Mouse (Mus musculus) hindbrain, embryonic 13.5 days (tissue): ENCODE data around the gene B3gnt2. TPM values are rescaled to one million over a fixed set of nuclear protein-coding genes. Genes with fewer than 3 reads are reported as not detected.

ENCODE experiments used
- ATAC-seq: fragments of 200-750 bp; cut with Nextera tagmentation; 2 replicates; pipeline ENCODE4 v1.8.0; 2017; ENCODE audit warnings: moderate TSS enrichment; ENCODE audit not compliant: low FRiP score
- H3K27ac ChIP-seq: fragments of 300-500 bp; sonication (generic); 2 replicates; pipeline ENCODE4 v1.5.1; 2015; ENCODE audit warnings: inconsistent platforms, mild to moderate bottlenecking, moderate library complexity
- H3K27me3 ChIP-seq: fragments of 300-500 bp; sonication (generic); 2 replicates; pipeline ENCODE4 v1.6.1; 2015; ENCODE audit warnings: mild to moderate bottlenecking, inconsistent platforms
- H3K36me3 ChIP-seq: fragments of 300-500 bp; sonication (generic); 2 replicates; pipeline ENCODE4 v1.6.1; 2015; ENCODE audit warnings: mild to moderate bottlenecking, inconsistent platforms
- H3K4me1 ChIP-seq: fragments of 300-500 bp; sonication (generic); replicated peaks from 2 replicates; pipeline ENCODE4 v1.6.1; 2015; ENCODE audit warnings: inconsistent platforms
- H3K4me2 ChIP-seq: fragments of 300-500 bp; sonication (generic); 2 replicates; pipeline ENCODE4 v1.6.1; 2015; ENCODE audit warnings: inconsistent platforms, mild to moderate bottlenecking, moderate library complexity
- H3K4me3 ChIP-seq: fragments of 300-500 bp; sonication (generic); 2 replicates; pipeline ENCODE4 v1.5.1; 2015; ENCODE audit warnings: mild to moderate bottlenecking, inconsistent platforms
- H3K9ac ChIP-seq: fragments of 300-500 bp; sonication (generic); 2 replicates; pipeline ENCODE4 v1.6.1; 2015; ENCODE audit warnings: mild to moderate bottlenecking, inconsistent platforms
- H3K9me3 ChIP-seq: fragments of 300-500 bp; sonication (generic); 2 replicates; pipeline ENCODE4 v1.6.1; 2016; ENCODE audit warnings: inconsistent platforms
- WGBS: fragments of 180-500 bp; shearing (Covaris S2); methylation state at CpG from one replicate; pipeline ENCODE4 v1.1.7; 2015; 5-methylcytosine and 5-hydroxymethylcytosine counted together
- polyA plus RNA-seq: library from polyadenylated mRNA; unstranded; fragments of >200 nt; fragmentation: Nextera tagmentation; extraction: Ambion mirVana; gene quantifications from 2 replicates; pipeline ENCODE4 v1.2.1, GENCODE M21; 2015

The B3gnt2 gene
- polyA plus RNA-seq, 1 experiment from 2014 or later: 1.5 TPM

DNA sequence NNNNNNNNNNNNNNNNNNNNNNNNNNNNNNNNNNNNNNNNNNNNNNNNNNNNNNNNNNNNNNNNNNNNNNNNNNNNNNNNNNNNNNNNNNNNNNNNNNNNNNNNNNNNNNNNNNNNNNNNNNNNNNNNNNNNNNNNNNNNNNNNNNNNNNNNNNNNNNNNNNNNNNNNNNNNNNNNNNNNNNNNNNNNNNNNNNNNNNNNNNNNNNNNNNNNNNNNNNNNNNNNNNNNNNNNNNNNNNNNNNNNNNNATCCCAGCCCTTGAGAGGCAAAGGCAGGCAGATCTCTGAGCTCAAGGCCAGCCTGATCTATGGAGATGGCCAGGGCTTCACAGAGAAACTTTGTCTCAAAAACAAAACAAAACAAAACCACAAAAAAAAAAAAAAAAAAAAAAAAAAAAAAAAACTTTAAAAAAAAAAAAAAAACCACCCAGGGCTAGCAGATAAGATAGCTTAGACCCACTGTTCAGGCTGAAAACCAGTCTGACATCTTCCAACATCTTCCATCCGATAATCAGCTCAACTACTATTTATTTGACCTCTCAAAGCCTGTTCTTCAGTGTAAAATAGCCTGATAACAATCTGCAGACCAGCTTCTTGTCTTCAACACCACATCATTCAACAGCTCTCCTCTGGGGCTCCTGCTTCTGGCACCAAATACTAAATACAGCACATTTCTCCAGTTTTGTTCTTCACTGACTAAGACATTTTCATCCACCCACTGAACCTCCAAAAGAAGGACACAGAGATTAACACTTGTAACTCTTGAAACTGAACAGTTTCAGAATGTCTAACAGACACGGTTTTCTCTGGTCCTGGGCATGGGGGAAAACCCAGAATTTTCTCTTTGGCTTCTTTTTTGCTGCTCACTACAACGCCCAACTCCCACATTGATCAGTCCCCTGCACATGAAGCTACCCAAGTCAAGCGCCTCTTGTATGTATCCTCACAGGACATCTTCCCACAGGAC, 15.7 kb downstream of the B3gnt2 start:
- H3K4me1 ChIP-seq: peaks cover 11% of the 10 kb centered on the region; the same call in 1 of the 2 replicates
- H3K27ac ChIP-seq: no peak overlapping the region
- no peaks in the 10 kb centered on the region for H3K27me3 ChIP-seq
- H3K4me2 ChIP-seq: no peak overlapping the region
- H3K9me3 ChIP-seq: no peaks in the 10 kb centered on the region
- no peak overlapping the region for H3K4me3 ChIP-seq
- no peak for ATAC-seq
- H3K9ac ChIP-seq: no peak overlapping the region
- no peaks in the 10 kb centered on the region for H3K36me3 ChIP-seq
- WGBS: 88% methylated on average over 4 of the region's 4 CpGs

DNA sequence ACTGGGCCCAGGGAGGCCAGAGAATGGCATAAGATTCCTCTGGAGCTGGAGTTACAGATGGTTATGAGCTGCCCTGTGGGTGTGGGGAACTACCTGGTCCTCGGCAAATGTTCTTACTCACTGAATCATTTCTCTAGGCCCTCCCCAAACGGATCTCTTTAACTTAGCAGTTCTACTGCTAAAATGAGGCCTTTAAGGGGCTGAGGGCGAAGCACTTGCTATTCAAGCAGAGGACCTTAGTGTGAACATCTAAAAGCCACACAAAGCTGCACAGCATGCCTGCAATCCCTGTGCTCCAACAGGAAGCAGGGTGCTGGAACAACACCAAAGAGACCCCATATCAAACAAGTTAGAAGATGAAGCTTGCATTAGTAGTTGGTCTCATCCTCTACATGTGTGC, 21.3 kb downstream of the B3gnt2 start:
- no peak overlapping the region for H3K27ac ChIP-seq
- ATAC-seq: no peak
- no peak overlapping the region for H3K4me2 ChIP-seq
- H3K9me3 ChIP-seq: no peaks in the 10 kb centered on the region
- no peak overlapping the region for H3K9ac ChIP-seq
- no peaks in the 10 kb centered on the region for H3K4me1 ChIP-seq
- no peak overlapping the region for H3K4me3 ChIP-seq
- H3K27me3 ChIP-seq: no peaks in the 10 kb centered on the region
- 67% methylated on average over 3 of the region's 3 CpGs for WGBS
- no peaks in the 10 kb centered on the region for H3K36me3 ChIP-seq

GRCm38 (mm10) chr11:22838361-22838760, 22.4 kb downstream of the B3gnt2 start:
- H3K9ac ChIP-seq: no peak overlapping the region
- no peaks in the 10 kb centered on the region for H3K9me3 ChIP-seq
- WGBS: 54% methylated on average over 1 of the region's 1 CpGs
- no peaks in the 10 kb centered on the region for H3K27me3 ChIP-seq
- H3K4me3 ChIP-seq: no peak overlapping the region
- H3K4me1 ChIP-seq: no peaks in the 10 kb centered on the region
- no peaks in the 10 kb centered on the region for H3K36me3 ChIP-seq
- no peak for ATAC-seq
- H3K4me2 ChIP-seq: no peak overlapping the region
- H3K27ac ChIP-seq: no peak overlapping the region

- Histone ChIP-seq H3K9me3 (no peaks in the 10 kb centered on the region), H3K27me3 (no peaks in the 10 kb centered on the region), H3K27ac (no peak overlapping the region), H3K4me3 (no peak overlapping the region), H3K9ac (no peak overlapping the region), H3K4me2 (no peak overlapping the region), H3K36me3 (no peaks in the 10 kb centered on the region), H3K4me1 (no peaks in the 10 kb centered on the region)
- 96% methylated on average over 10 of the region's 10 CpGs for WGBS
- no peak for ATAC-seq
Measured at GRCm38 (mm10) chr11:22836269-22836668, 24.5 kb downstream of the B3gnt2 start.

GRCm38 (mm10) chr11:22832600-22832999, 28.2 kb downstream of the B3gnt2 start:
- no peaks in the 10 kb centered on the region for H3K9me3 ChIP-seq
- no peak for ATAC-seq
- no peak overlapping the region for H3K9ac ChIP-seq
- no peaks in the 10 kb centered on the region for H3K36me3 ChIP-seq
- no peaks in the 10 kb centered on the region for H3K4me1 ChIP-seq
- 84% methylated on average over 4 of the region's 4 CpGs for WGBS
- no peak overlapping the region for H3K4me2 ChIP-seq
- H3K27me3 ChIP-seq: no peaks in the 10 kb centered on the region
- H3K4me3 ChIP-seq: no peak overlapping the region
- H3K27ac ChIP-seq: no peak overlapping the region

- no peak for ATAC-seq
- WGBS: 87% methylated on average over 11 of the region's 11 CpGs
- H3K27ac ChIP-seq: no peak overlapping the region
Measured at GRCm38 (mm10) chr11:22831916-22832315, 28.8 kb downstream of the B3gnt2 start.

GRCm38 (mm10) chr11:22830684-22831083, 30.1 kb downstream of the B3gnt2 start:
- no peaks in the 10 kb centered on the region for H3K9me3 ChIP-seq
- ATAC-seq: no peak
- H3K27me3 ChIP-seq: no peaks in the 10 kb centered on the region
- WGBS: 70% methylated on average over 6 of the region's 6 CpGs
- no peaks in the 10 kb centered on the region for H3K4me1 ChIP-seq
- no peak overlapping the region for H3K27ac ChIP-seq
- H3K9ac ChIP-seq: no peak overlapping the region
- no peak overlapping the region for H3K4me2 ChIP-seq
- H3K4me3 ChIP-seq: no peak overlapping the region
- H3K36me3 ChIP-seq: no peaks in the 10 kb centered on the region

More at GRCm38 (mm10) chr11:22831916-22832315, 28.8 kb downstream of the B3gnt2 start:
- Histone ChIP-seq H3K36me3 (no peaks in the 10 kb centered on the region), H3K9ac (no peak overlapping the region), H3K27me3 (no peaks in the 10 kb centered on the region), H3K4me3 (no peak overlapping the region), H3K4me1 (no peaks in the 10 kb centered on the region), H3K4me2 (no peak overlapping the region), H3K9me3 (no peaks in the 10 kb centered on the region)

GRCm38 (mm10) chr11:22830179-22830611, 30.6 kb downstream of the B3gnt2 start:
- Histone ChIP-seq H3K4me3 (no peak overlapping the region), H3K36me3 (no peaks in the 10 kb centered on the region), H3K9ac (no peak overlapping the region), H3K27ac (no peak overlapping the region), H3K4me1 (no peaks in the 10 kb centered on the region), H3K9me3 (no peaks in the 10 kb centered on the region), H3K4me2 (no peak overlapping the region), H3K27me3 (no peaks in the 10 kb centered on the region)
- no peak for ATAC-seq
- WGBS: 46% methylated on average over 5 of the region's 5 CpGs

DNA sequence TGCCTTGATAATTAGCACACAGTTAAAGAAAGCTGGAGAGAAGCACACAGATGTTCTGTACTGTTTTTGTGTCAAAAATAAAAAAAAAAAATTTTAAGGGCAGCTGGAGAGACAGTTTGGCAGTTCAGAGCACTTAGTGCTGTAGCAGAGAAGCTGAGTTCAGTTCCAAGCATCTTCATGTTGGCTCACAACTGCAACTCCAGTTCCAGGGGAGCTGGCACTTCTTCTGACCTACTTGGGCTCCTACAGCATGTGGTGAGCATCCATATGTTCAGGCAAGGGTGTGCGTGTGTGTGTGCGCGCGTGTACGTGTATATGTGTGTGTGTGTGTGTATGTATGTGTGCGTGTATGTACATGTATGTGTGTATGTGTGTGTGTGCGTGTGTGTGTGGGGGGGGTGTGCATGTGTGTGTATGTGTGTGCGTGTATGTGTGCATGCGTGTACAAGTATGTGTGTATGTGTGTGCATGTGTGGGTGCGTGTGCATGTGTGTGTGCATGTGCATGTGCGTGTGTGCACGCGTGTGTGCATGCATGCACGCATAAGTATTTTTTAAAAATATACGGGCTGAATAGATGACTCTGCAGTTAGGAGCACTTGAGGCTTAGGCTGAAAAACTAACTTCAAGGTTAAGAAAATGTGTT, 31.7 kb downstream of the B3gnt2 start:
- no peak overlapping the region for H3K27ac ChIP-seq
- ATAC-seq: no peak
- 98% methylated on average over 15 of the region's 15 CpGs for WGBS
- H3K27me3 ChIP-seq: no peaks in the 10 kb centered on the region
- no peak overlapping the region for H3K9ac ChIP-seq
- H3K9me3 ChIP-seq: no peaks in the 10 kb centered on the region
- H3K36me3 ChIP-seq: no peaks in the 10 kb centered on the region
- H3K4me3 ChIP-seq: no peak overlapping the region
- H3K4me1 ChIP-seq: no peaks in the 10 kb centered on the region
- no peak overlapping the region for H3K4me2 ChIP-seq

DNA sequence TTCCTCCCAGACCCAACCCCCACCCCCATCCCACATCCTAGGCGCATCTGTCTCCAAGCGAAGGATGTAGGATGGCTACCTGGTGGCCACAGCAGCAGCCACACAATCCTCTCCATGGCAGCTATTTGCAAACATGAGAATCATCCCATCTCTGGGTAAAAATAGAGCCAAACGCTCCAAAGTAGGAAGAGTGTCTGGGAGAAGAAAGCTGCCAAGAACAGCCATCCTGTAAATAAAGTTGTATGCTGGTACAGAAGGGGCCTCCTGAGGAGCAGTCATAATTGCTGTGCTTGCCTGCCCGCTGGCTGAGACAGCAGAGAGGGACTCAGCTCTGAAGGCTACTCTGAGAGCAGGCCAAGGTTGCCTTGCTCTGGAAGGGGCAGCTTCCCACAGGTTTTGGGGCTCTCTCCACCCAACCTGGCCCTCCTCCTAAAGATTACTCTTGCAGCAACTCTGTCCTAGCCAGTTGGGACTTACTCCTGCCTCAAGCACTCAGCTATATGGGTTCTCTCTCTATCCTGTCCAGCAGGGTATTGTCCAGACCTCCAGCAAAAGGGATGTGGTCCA, 33.2 kb downstream of the B3gnt2 start:
- Histone ChIP-seq H3K36me3 (no peaks in the 10 kb centered on the region), H3K27me3 (no peaks in the 10 kb centered on the region), H3K4me1 (no peaks in the 10 kb centered on the region), H3K4me3 (no peak overlapping the region), H3K9ac (no peak overlapping the region), H3K27ac (no peak overlapping the region), H3K4me2 (no peak overlapping the region), H3K9me3 (no peaks in the 10 kb centered on the region)
- ATAC-seq: no peak
- 83% methylated on average over 4 of the region's 4 CpGs for WGBS

DNA sequence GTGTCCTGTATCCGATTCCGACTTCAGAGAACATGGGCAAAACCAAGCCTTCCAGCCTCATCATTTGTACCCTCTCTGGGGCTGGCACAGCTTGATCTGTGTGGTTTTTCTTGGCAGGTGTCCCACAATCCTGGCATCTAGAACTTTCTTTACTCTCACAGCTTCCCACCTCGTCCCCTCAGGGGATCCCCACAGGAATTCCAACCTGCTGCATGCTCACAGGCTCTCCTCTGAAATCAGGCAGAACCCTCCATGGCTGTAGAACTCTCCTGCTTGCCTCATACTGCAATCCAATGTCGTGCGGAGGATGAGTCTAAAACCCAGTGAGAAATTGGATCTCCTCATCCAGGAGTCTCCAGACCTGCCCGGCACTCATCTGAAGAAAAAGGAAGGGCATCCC, 34.1 kb downstream of the B3gnt2 start:
- H3K36me3 ChIP-seq: no peaks in the 10 kb centered on the region
- no peak overlapping the region for H3K4me2 ChIP-seq
- WGBS: 89% methylated on average over 6 of the region's 6 CpGs
- H3K4me1 ChIP-seq: no peaks in the 10 kb centered on the region
- ATAC-seq: no peak
- no peaks in the 10 kb centered on the region for H3K9me3 ChIP-seq
- no peak overlapping the region for H3K4me3 ChIP-seq
- H3K27me3 ChIP-seq: no peaks in the 10 kb centered on the region
- H3K27ac ChIP-seq: no peak overlapping the region
- no peak overlapping the region for H3K9ac ChIP-seq

DNA sequence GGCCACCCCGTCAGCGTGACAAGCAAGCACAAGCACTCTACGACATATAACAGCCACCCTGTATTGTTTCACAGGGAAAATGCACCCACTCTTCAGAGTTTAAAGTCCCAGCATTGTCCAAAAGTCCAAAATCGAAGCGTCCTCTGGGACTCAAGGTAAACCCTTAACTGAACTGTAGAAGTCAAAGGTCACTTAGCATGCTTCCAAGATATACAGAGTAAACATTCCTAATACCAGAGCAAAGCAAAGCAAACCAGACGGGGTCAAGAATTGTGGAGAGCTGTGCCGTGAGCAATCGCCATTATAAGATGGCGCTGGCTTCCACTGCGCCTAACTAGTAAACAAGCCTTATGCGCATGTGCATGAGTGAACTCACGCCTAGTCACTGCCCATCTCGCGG, 34.7 kb downstream of the B3gnt2 start:
- Histone ChIP-seq H3K9me3 (no peaks in the 10 kb centered on the region), H3K36me3 (no peaks in the 10 kb centered on the region), H3K4me2 (no peak overlapping the region), H3K9ac (no peak overlapping the region), H3K4me1 (no peaks in the 10 kb centered on the region), H3K4me3 (no peak overlapping the region), H3K27ac (no peak overlapping the region), H3K27me3 (0 out of 2 replicates have a peak, but pooled peaks cover under 1% of the 10 kb centered on the region)
- WGBS: 93% methylated on average over 14 of the region's 14 CpGs
- ATAC-seq: no peak
